Mouse (Mus musculus): ENCODE results near the gene Mapk8ip2. TPM values are rescaled to one million over a fixed set of nuclear protein-coding genes. Genes with fewer than 3 reads are reported as not detected.

Mapk8ip2 gene
- total RNA-seq, 1 experiment from 2014 or later: 8.0 TPM

- DNase-seq: peak; percentile 86
Measured at GRCm38 (mm10) chr15:89452906-89453864, 528 bp upstream of the Mapk8ip2 start.

- no peak for DNase-seq
Measured at GRCm38 (mm10) chr15:89454857-89455256, 1.1 kb downstream of the Mapk8ip2 start.

GRCm38 (mm10) chr15:89455642-89456041 is 1.9 kb downstream of the Mapk8ip2 start:
- DNase-seq: no peak

- no peak for DNase-seq
Measured at GRCm38 (mm10) chr15:89458942-89459341, 5.2 kb downstream of the Mapk8ip2 start.

GRCm38 (mm10) chr15:89459821-89460220 is 6.1 kb downstream of the Mapk8ip2 start:
- no peak for DNase-seq

- no peak for DNase-seq
Measured at GRCm38 (mm10) chr15:89460298-89460697, 6.6 kb downstream of the Mapk8ip2 start.

- no peak for DNase-seq
Measured at GRCm38 (mm10) chr15:89461321-89461720, 7.6 kb downstream of the Mapk8ip2 start.

GRCm38 (mm10) chr15:89462176-89462575 is 8.5 kb downstream of the Mapk8ip2 start:
- no peak for DNase-seq

GRCm38 (mm10) chr15:89463334-89464235 is 9.9 kb downstream of the Mapk8ip2 start:
- DNase-seq: no peak

- DNase-seq: no peak
Measured at GRCm38 (mm10) chr15:89465052-89465451, 11.3 kb downstream of the Mapk8ip2 start.

- no peak for DNase-seq
Measured at GRCm38 (mm10) chr15:89468577-89468976, 14.9 kb downstream of the Mapk8ip2 start.

GRCm38 (mm10) chr15:89471476-89471875 is 17.8 kb downstream of the Mapk8ip2 start:
- DNase-seq: no peak

- DNase-seq: no peak
Measured at GRCm38 (mm10) chr15:89473370-89473769, 19.7 kb downstream of the Mapk8ip2 start.

GRCm38 (mm10) chr15:89473921-89474320 is 20.2 kb downstream of the Mapk8ip2 start:
- DNase-seq: no peak

- no peak for DNase-seq
Measured at GRCm38 (mm10) chr15:89474596-89475292, 21.0 kb downstream of the Mapk8ip2 start.

- DNase-seq: no peak
Measured at GRCm38 (mm10) chr15:89475293-89475600, 21.5 kb downstream of the Mapk8ip2 start.

- peak; percentile 98 for DNase-seq
Measured at GRCm38 (mm10) chr15:89475611-89476474, 22.1 kb downstream of the Mapk8ip2 start.

- DNase-seq: no peak
Measured at GRCm38 (mm10) chr15:89476475-89476815, 22.7 kb downstream of the Mapk8ip2 start.

GRCm38 (mm10) chr15:89477091-89477491 is 23.4 kb downstream of the Mapk8ip2 start, which contains the start of gene Arsa:
Gene Arsa, minus strand, starts transcription at chr15:89477425.
- DNase-seq: peak; percentile 60

- no peak for DNase-seq
Measured at GRCm38 (mm10) chr15:89477806-89478205, 24.1 kb downstream of the Mapk8ip2 start.

GRCm38 (mm10) chr15:89478622-89479021 is 24.9 kb downstream of the Mapk8ip2 start:
- no peak for DNase-seq

Measured in adrenal gland, postnatal 14 days (tissue).